Mouse (Mus musculus): ENCODE results near the gene Hils1. TPM values are rescaled to one million over a fixed set of nuclear protein-coding genes. Genes with fewer than 3 reads are reported as not detected.
"Not testable (repeated sequence)": the region's sequence is repeated elsewhere in the genome, so short reads cannot be mapped to it uniquely, and the experiment has no call there.

The Hils1 gene
- polyA plus RNA-seq, 2 experiments from 2014 or later: not detected

DNA sequence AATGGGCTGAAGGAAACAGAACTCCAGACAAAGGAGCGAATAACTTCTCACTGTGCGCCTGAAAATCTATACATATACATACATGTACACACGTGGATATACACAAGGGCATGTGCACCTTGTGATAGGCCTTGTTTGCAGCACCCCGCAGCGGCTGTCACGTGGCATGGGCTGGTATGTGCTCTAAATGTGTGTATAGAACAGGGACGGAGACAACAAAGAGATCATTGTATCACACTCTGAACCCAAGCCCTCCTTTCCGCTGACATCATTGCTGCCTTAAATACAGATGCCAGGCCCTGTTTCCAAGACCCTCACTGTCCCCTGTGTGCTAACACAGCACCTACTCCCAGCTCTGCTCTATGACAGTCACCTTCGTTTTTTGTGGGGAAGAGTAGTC, 12.3 kb upstream of the Hils1 start:
- no peak for ATAC-seq

DNA sequence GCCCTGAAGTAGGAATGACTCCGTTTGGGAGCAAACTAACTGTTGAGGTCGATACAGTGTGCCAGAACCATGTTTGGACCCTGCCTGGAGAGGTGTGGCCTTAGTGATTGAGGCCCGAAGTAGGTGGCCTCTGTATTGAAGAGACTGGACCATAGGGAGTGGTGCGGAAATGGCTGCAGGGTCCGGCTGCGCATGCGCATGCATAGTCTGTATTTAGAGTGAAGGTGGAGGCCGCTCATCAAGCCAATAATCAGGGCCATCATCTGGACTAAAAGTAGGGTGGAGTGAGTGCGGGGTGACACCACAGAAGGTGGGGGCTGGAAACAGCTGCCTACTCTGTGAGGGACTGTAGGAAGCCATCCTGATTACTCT, 9.7 kb upstream of the Hils1 start:
- ATAC-seq: no peak

DNA sequence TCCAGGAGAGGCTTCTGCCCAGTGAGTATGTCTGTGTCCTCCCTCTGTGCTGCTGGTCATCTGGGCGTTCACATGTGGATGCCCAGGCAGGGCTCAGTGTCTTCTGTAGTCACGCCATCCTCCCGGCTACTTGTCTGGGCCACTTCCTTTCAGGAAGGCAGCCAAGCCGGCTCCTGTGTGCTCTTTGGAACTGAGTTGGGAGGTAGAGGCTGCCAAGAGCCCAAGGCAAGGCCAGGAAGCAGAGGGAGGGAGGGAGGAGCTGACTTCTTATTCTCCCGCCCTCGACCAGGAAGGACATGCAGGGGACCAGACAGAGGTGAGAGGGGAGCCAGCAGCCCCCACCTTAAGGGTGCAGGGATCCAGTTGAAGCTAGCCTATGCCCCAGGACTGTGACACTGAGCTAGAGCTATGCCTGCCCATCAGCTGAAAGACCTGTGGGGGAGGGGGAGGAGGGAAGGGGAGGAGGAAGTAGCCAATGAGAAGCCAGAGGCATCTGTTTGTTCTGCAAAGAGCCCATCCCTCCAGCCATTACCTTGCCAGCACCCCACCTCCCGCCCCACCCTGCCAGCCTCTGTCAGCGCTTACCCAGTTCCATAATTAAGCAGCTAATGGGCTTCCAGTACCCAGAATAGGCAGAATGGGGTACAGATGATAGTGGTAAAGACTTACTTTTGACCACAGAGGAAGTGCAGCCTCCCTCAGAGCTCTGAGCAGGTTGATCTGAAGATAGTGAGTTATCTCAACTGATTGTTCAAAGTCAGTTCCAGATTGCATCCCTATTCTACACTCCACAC, 9.1 kb upstream of the Hils1 start:
- ATAC-seq: peak; percentile 68

DNA sequence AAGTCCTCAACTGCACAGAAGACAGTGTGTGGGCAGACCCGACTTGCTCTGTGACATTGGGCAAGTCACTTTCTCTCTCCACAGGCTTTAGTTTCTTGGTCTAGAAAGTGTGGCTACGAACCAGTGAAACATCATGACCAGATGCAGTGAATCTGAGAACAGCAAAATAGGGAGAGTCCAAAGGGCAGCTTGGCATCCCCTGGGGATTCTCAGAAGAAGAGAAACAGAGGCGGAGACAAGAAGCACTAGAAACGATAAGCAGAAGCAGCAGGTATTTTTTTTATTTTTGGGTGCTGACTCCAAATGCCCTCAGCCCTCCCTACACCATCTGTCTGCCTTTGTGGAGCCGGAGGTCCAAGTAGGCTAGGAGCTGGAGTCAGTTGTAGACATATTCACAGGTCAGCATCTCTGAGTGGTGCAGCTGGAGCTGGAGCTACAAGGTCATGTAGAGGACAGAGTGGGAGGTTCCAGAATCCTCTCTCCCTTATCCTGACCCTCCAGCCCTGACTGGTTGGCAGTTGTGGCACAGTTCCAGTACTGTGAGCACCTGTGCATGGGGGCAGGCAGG, 4.8 kb upstream of the Hils1 start:
- ATAC-seq: no peak

- no peak for ATAC-seq
Observed at GRCm38 (mm10) chr11:94968187-94968586, 794 bp downstream of the Hils1 start.

DNA sequence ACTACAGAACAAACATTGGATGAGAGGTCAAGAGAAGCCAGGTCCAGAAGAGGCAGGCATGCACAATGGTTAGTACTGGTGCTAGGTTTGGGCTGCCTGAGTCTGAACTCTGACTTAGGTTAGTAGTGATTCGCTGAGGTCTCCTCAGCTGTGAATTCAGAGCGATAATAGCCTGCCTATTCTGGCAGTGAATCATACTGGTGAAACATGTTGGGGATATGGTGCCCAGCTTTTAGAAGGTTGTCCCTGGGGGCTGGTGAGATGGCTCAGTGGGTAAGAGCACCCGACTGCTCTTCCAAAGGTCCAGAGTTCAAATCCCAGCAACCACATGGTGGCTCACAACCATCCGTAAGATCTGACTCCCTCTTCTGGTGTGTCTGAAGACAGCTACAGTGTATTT, 2.3 kb downstream of the Hils1 start:
- ATAC-seq: not testable (repeated sequence)

GRCm38 (mm10) chr11:94970210-94970943, 3.0 kb downstream of the Hils1 start:
- ATAC-seq: no peak

DNA sequence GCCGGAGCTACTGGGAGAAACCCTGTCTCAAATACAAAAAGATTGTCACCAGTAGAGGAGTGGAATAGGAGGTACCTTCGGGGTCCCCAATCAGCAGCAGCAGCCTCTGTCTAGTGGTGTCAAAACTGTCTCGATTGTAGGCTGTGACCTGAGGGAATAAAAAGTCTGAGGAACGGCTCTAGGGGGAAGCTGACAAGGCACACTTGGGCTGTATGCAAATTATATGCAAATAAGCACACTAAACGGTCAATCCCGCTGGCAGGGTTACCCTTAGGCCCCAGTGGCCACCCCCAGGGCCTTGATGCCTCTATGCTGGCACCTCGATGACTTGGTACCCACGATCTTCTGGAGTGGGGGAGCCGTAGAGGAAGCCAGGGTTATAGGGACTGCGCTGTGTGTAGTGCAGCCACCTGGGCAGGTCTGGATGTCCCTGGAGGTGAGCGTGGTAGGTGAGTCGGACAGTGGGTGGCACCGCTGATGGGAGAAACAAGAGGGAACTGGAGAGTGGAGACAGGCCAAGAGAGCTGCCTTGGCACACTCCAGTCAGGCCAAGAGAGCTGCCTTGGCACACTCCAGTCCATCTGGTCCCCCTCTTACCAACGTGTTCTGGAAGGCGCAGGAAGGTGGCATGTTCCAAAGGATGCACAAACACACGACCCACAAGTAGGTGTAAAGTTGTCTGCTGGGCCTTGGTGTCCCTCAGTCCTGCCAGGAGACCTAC, 4.7 kb downstream of the Hils1 start:
- ATAC-seq: no peak

DNA sequence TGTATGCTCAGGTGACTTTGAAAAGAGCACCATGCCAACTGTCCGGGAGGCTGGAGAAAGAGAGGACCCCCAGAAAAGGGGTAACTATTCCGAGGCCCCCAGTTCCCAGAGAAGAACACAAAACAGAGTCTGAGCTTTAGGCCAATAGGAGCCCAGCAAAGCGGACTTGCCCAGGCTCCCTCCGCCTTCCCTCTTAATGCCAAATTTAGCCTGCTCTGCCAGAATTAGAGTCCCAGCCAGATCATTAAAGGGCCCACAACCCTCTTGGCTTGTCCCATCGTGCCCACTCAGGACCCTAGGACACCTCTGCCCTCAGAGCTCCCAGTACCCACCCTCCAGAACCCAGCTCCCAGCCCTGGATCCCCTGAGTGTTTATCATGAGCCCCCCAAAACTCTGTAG, 5.5 kb downstream of the Hils1 start:
- no peak for ATAC-seq

DNA sequence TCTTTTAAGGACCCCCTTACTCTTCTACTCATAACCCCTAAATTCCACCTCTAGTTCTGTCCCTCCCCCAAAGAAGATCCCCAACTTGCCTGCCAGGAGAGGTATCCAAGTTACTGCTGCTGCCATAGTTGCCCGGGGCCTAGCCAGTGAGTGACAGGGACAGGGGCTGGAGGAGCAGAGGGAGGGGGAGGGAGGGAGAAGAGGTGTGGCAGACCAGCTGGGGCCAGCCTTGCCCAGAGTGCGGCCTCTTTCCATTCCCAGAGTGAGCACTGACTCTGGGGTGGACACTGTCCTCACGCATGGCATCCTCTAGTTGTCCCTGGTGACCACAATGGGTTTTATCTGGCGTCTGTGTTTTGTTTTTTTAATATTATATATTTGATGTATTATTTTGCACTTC, 5.9 kb downstream of the Hils1 start:
- ATAC-seq: no peak

GRCm38 (mm10) chr11:94974951-94975350, 7.6 kb downstream of the Hils1 start:
- no peak for ATAC-seq

DNA sequence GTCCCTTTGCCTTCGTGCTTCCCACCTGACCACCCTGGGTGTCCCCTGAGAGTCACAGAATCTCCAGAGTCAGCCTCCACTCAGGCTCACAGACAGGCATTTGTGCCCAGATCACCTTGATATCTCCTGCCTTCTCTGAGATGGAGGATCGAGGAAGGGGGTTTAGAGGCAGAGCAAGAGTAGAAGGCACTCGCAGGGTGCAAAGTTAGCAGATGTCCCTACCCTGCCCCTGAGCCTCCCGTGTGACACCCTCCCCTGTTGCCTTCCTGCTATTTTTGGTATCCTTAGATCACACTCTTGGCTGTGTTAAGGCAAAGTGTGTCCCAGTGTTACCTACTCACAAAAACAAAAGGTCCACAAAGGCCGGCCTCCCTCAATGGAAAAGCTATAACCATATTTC, 8.8 kb downstream of the Hils1 start, which contains the start of gene Sgca:
Sgca (minus strand) TSS at position 129 of the 400 bp plus-strand sequence.
- ATAC-seq: no peak

DNA sequence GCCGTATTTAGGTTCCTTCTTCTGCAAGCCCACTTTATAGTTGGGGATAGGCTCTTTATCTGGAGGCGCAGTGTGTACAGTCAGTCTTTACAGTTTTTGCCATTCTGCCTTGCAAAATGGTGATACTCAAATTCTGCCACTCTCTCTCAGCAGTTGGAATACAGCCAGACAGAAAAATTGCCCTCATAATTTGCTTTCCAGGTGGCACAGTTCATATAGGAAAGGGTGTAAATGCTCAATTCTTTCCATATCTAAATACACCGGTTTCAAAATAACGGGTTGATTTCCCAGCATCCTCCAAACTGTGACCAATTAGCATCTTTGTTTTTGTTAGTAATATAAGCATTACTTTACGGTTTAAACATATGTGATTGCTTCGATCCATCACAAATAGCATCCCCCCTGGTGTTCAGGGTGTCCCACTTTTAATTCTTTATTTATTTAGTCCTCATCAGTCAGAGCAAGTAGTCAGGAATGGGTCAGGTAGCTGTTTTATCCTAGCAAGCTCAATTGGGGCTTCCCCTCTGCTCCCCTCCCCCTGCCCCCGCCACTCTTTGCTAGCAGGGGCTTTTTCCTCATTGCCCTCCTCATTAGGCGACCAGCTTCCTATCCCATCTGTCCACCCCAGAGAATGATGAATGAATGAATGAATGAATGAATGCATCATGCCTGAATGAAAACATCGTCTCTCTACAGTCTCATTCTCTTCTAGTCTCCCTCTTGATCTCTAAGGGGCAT, 11.0 kb downstream of the Hils1 start:
- no peak for ATAC-seq

- ATAC-seq: peak; percentile 92
Observed at GRCm38 (mm10) chr11:94978947-94979346, 11.6 kb downstream of the Hils1 start.

DNA sequence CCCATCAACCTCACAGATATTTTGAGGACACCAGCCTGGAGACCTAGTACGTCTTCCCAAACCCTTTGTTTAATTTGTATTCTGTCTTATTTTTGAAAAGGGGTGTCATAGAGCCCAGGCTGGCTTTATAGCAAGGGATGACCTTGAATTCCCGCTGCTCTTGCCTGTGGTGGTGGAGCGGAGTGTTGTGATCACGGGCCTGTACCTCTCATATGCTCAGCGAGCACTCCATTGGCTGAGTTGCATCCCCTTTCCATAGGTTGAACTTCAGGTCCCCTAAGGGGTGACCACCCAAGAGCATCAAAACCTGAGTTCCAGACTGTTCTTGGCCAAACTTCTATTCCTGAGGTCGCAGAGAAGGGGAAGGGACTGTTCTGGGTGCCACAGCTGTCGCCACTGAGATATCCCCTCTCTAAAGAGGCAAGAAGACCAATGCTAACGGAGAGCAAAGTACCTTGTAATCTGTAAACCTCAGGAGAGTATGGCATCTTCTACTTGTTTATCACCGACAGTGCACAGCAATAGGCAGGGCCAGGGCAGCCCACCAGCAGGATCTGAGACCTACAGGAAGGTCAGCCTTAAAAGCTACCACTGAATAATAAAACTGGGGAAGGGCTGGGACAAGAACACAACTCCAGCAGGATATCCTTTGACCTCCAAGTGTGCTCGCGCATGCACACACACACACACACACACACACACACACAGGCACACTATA, 12.2 kb downstream of the Hils1 start:
- ATAC-seq: no peak

DNA sequence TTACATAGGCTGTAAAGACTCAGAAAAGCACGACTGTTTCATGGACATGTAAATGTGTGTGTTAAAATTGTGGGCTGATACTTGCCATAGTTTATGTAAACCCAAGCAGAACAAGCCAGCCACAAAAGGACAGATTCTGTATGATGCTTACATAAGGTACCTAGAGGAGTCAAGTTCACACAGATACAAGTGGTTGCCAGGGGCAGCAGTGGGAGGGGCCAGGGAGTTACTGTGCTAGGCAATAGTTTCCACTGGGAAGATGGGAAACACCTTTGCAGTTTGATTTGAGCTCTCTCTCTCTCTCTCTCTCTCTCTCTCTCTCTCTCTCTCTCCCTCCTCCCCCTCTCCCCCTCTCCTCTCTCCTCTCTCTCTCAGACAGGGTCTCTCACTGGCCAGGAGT, 17.7 kb downstream of the Hils1 start:
- no peak for ATAC-seq

- no peak for ATAC-seq
Observed at GRCm38 (mm10) chr11:94985822-94986221, 18.4 kb downstream of the Hils1 start.

GRCm38 (mm10) chr11:94986435-94986834, 19.0 kb downstream of the Hils1 start:
- no peak for ATAC-seq

GRCm38 (mm10) chr11:94987341-94987740, 19.9 kb downstream of the Hils1 start:
- no peak for ATAC-seq

DNA sequence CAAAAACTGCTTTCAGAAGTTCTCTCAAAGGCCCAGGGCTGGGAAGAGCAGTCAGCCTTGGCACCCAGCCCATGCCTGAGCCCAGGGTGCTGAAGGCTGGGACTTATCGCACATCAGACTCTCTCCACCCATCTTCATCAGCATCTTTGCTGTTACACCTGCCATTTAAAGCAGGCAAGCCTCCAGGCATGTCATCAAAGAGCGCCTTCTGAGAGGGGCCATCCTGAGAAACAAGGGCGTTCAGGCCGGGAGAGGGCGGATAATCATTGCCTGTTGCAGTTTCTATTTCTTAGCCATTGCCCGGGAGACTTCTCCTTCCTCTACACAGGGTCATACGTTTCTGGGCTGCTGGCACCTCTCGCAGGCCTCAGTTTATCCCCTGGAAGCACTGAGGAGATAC, 20.5 kb downstream of the Hils1 start:
- no peak for ATAC-seq

DNA sequence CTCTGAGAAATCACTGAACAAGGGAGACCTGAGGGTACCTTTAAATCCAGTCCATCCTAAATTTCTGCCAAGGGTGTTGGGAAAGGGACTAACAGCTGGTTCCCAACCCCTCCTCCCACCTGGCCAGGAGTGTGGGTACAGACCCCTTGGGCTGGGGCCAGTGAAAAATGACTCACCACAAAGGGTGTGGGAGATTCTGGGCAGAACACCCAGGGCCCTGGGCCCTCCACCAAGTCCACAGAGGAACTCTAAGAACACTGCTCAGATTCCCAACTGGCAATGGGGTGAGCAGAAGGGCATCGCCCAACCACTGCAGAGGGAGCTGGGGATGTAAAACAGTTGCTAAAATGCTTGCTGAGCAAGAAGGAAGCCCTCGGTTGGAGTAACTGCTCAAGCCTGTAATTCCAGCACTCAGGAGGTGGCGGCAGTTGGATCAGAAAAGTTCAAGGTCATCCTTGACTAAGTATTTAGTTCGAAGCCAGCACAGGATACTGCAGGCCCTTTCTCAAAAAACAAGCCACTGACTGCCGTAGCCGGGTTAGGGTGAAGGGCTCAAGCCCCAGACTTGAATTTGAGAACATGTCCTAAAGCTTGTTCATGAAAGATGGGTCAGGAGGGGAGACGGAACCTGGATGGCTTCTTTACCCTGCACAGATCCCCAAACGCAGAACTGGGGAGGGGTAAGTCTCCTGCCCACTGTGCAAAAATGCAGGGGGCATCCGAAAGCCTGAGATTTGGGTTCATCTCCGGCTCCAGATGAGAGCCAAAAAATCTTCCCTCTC, 21.6 kb downstream of the Hils1 start:
- no peak for ATAC-seq

Measured in activated CD4-positive, CD25-positive, alpha-beta regulatory T cell, adult 4 months (primary cell).